Mouse (Mus musculus) neural tube, embryonic 13.5 days (tissue): ENCODE data around the gene Figla. TPM values are rescaled to one million over a fixed set of nuclear protein-coding genes. Genes with fewer than 3 reads are reported as not detected.

Experiments used
- ATAC-seq: fragments of 200-750 bp; cut with Nextera tagmentation; 2 replicates; pipeline ENCODE4 v1.8.0; 2017; ENCODE audit warnings: low read depth, mild to moderate bottlenecking, moderate TSS enrichment, moderate library complexity
- H3K27ac ChIP-seq: fragments of 300-500 bp; sonication (generic); replicated peaks from 2 replicates; pipeline ENCODE4 v1.5.1; 2015; ENCODE audit warnings: moderate library complexity, mild to moderate bottlenecking, inconsistent platforms
- H3K27me3 ChIP-seq: fragments of 300-500 bp; sonication (generic); 2 replicates; pipeline ENCODE4 v1.6.1; 2015; ENCODE audit warnings: mild to moderate bottlenecking, inconsistent platforms
- H3K36me3 ChIP-seq: fragments of 300-500 bp; sonication (generic); 2 replicates; pipeline ENCODE4 v1.6.1; 2015; ENCODE audit warnings: mild to moderate bottlenecking, inconsistent platforms
- H3K4me1 ChIP-seq: fragments of 300-500 bp; sonication (generic); replicated peaks from 2 replicates; pipeline ENCODE4 v1.6.1; 2015; ENCODE audit warnings: inconsistent platforms
- H3K4me2 ChIP-seq: fragments of 300-500 bp; sonication (generic); 2 replicates; pipeline ENCODE4 v1.6.1; 2015; ENCODE audit warnings: inconsistent platforms, mild to moderate bottlenecking, moderate library complexity
- H3K4me3 ChIP-seq: fragments of 300-500 bp; sonication (generic); 2 replicates; pipeline ENCODE4 v1.5.1; 2015; ENCODE audit warnings: mild to moderate bottlenecking, inconsistent platforms
- H3K9ac ChIP-seq: fragments of 300-500 bp; sonication (generic); 2 replicates; pipeline ENCODE4 v1.6.1; 2015; ENCODE audit warnings: moderate library complexity, mild to moderate bottlenecking, inconsistent platforms
- H3K9me3 ChIP-seq: fragments of 300-500 bp; sonication (generic); 2 replicates; pipeline ENCODE4 v1.6.1; 2016; ENCODE audit warnings: inconsistent platforms
- WGBS: fragments of 180-500 bp; shearing (Covaris S2); methylation state at CpG from one replicate; pipeline ENCODE4 v1.1.7; 2015; 5-methylcytosine and 5-hydroxymethylcytosine counted together
- polyA plus RNA-seq: library from polyadenylated mRNA; unstranded; fragments of >200 nt; fragmentation: Nextera tagmentation; extraction: Ambion mirVana; gene quantifications from 2 replicates; pipeline ENCODE4 v1.2.1, GENCODE M21; 2015

The Figla gene
- polyA plus RNA-seq, 1 experiment from 2014 or later: not detected

DNA sequence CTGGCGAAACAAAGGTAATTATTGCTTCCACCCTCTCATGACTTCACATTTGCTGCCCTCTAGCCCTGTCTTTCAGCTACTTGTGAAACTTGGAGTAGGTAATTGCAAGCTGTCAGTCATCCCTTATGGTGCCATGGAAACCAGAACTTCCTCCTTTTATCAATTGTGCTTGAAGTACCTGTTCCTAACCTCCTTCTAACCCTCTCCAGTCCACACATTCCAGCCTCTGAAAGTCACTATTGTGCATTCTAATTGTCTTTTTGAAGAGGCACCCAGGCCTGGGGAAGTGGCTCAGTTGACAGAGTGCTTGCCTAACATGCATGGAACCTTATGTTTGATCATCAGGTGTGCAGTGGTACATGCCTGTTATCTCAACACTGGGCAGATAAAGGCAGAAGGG lies 17.7 kb downstream of the Figla start:
- no peak overlapping the region for H3K4me2 ChIP-seq
- H3K4me1 ChIP-seq: peaks cover 54% of the 10 kb centered on the region
- no peaks in the 10 kb centered on the region for H3K9me3 ChIP-seq
- no peak overlapping the region for H3K4me3 ChIP-seq
- H3K27ac ChIP-seq: no peak overlapping the region
- H3K27me3 ChIP-seq: no peaks in the 10 kb centered on the region
- no peak overlapping the region for H3K9ac ChIP-seq
- 94% methylated on average over 1 of the region's 1 CpGs for WGBS
- ATAC-seq: no peak
- no peaks in the 10 kb centered on the region for H3K36me3 ChIP-seq

DNA sequence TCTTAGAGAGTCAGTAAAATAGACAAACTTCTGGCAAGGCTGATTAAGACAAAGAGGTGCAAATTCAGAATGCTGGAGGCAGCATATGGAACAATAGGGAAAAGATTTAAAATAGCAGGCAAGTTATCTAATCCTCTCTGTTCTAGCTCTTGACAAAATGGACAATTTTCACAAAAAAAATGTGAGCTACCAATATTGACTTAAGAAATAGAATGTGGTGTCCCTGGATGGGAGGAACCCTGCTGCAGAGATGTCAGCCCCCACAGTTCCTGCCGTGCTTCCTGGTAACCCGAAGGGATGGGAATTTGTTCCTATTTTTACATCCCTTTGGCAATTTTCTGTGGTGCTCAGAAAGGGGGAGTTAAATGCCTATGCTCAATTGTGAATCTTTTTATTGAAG lies 22.9 kb downstream of the Figla start:
- no peak for ATAC-seq
- Histone ChIP-seq H3K4me2 (no peak overlapping the region), H3K27ac (0 out of 2 replicates have a peak overlapping the region, but pooled peaks have one; percentile 28), H3K36me3 (peaks cover 3% of the 10 kb centered on the region; the same call in 1 of the 2 replicates), H3K27me3 (no peaks in the 10 kb centered on the region), H3K9me3 (no peaks in the 10 kb centered on the region), H3K9ac (no peak overlapping the region), H3K4me1 (peaks cover 35% of the 10 kb centered on the region), H3K4me3 (no peak overlapping the region)
- WGBS: 70% methylated on average over 2 of the region's 2 CpGs

DNA sequence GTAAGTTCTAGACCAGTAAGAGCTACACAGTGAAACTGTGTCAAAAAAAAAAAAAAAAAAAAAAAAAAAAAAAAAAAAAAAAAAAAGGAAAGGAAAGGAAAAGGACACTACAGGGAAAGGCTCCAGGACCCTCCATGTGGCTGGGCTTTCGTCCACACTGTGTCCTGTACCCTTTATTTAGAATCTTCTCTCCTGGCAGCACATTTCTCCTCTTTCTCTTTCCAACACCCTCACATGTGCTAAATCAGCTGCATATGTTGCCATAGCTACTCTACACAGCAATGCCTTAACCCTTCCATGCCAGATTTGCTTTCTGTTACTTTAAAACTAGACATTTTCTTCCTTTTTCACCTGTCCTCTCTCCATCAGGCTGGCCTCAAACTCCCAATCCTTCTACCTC lies 24.2 kb downstream of the Figla start:
- peaks cover 3% of the 10 kb centered on the region; the same call in 1 of the 2 replicates for H3K36me3 ChIP-seq
- no peak overlapping the region for H3K9ac ChIP-seq
- H3K27me3 ChIP-seq: no peaks in the 10 kb centered on the region
- no peak overlapping the region for H3K4me2 ChIP-seq
- peaks cover 36% of the 10 kb centered on the region for H3K4me1 ChIP-seq
- H3K9me3 ChIP-seq: no peaks in the 10 kb centered on the region
- no peak overlapping the region for H3K27ac ChIP-seq
- no peak for ATAC-seq
- H3K4me3 ChIP-seq: no peak overlapping the region
- WGBS: 71% methylated on average over 1 of the region's 1 CpGs

DNA sequence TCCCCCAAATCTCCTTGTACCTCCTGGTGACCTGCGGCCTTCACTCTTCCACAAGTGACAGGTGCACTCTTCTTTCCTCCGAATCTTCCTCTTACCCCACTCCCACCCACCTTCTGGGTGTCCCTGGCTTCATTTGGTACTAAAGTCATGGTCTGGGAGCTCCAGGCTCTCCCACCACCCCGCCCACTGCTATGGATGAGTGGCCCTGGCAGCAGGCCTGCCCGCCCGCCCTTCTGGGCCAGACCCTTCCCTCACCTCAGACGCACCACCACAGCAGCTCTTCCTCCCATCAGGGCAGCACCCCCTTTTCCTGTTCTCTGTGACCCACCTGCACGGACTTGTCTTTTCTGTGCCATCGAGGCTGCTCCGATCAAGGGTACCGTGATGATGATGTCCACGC lies 31.5 kb downstream of the Figla start:
- peaks cover 65% of the 10 kb centered on the region for H3K4me1 ChIP-seq
- no peak overlapping the region for H3K4me2 ChIP-seq
- WGBS: 86% methylated on average over 11 of the region's 11 CpGs
- no peaks in the 10 kb centered on the region for H3K27me3 ChIP-seq
- ATAC-seq: no peak
- H3K36me3 ChIP-seq: peaks cover 3% of the 10 kb centered on the region; the same call in 1 of the 2 replicates
- no peak overlapping the region for H3K4me3 ChIP-seq
- H3K27ac ChIP-seq: peak overlapping the region; percentile 1; the same call in 1 of the 2 replicates
- H3K9me3 ChIP-seq: no peaks in the 10 kb centered on the region
- H3K9ac ChIP-seq: no peak overlapping the region

DNA sequence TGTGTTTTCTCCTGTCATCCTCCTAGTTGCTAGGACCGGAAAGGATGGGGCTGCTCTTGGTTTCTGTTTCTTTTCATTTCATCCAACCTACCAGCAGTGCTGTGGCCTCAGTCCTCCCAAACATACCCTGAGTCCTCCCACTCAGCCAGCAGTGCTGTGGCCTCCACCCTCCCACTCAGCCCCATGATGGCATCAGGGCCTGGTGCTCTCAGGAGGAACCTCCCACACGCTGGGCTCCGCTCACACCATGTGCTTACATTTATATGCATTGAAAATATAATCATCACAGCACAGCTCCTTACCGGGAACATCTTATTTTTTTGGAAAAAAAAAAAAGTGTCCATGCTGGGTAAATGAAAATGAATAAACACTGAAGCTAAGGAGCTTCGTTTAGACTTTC lies 32.5 kb downstream of the Figla start:
- Histone ChIP-seq H3K36me3 (no peaks in the 10 kb centered on the region), H3K4me2 (no peak overlapping the region), H3K9ac (no peak overlapping the region), H3K4me1 (peaks cover 73% of the 10 kb centered on the region), H3K27me3 (no peaks in the 10 kb centered on the region), H3K9me3 (no peaks in the 10 kb centered on the region), H3K4me3 (no peak overlapping the region), H3K27ac (no peak overlapping the region; the same call in 1 of the 2 replicates)
- WGBS: 76% methylated on average over 5 of the region's 5 CpGs
- no peak for ATAC-seq

GRCm38 (mm10) chr6:86050586-86051268 lies 34.8 kb downstream of the Figla start:
- H3K4me2 ChIP-seq: no peak overlapping the region
- WGBS: 39% methylated on average over 6 of the region's 6 CpGs
- no peak for ATAC-seq

DNA sequence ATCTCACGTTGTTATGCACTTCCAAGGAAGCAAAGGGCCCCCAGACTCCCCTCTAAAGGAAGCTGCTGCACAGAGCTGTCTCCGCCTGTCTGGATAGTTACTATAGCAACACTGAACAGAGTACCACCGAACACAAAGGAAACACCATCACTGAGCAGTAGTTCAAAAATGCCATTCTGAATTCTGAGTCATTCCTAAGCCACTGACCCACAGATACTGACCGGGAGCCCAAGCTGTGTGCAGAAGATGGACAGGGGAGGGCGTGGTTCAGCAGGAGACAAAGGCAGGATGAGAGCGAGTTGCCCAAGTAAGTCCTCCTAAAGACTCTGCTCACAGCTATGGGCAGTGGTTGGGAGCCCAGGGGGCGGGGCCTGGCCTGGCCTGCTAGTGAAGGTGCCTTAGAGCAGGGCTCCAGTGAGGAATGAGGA lies 36.1 kb downstream of the Figla start:
- ATAC-seq: peak; percentile 87
- no peak overlapping the region for H3K4me3 ChIP-seq

More at GRCm38 (mm10) chr6:86050586-86051268, 34.8 kb downstream of the Figla start:
- peak overlapping the region; percentile 28; the same call in 1 of the 2 replicates for H3K9ac ChIP-seq
- H3K36me3 ChIP-seq: no peaks in the 10 kb centered on the region
- H3K27me3 ChIP-seq: no peaks in the 10 kb centered on the region
- H3K27ac ChIP-seq: peak overlapping the region; percentile 98
- no peak overlapping the region for H3K4me3 ChIP-seq
- peaks cover 85% of the 10 kb centered on the region for H3K4me1 ChIP-seq
- no peaks in the 10 kb centered on the region for H3K9me3 ChIP-seq

GRCm38 (mm10) chr6:86052556-86052955 lies 36.6 kb downstream of the Figla start:
- H3K36me3 ChIP-seq: no peaks in the 10 kb centered on the region
- H3K4me3 ChIP-seq: no peak overlapping the region
- H3K27ac ChIP-seq: peak overlapping the region; percentile 98
- peak; percentile 52 for ATAC-seq
- peak overlapping the region; percentile 37 for H3K4me2 ChIP-seq
- peak overlapping the region; percentile 55 for H3K9ac ChIP-seq
- no peaks in the 10 kb centered on the region for H3K9me3 ChIP-seq
- H3K4me1 ChIP-seq: peaks cover 77% of the 10 kb centered on the region
- no peaks in the 10 kb centered on the region for H3K27me3 ChIP-seq
- 4% methylated on average over 4 of the region's 4 CpGs for WGBS

More for the DNA sequence above, 36.1 kb downstream of the Figla start:
- H3K9ac ChIP-seq: peak overlapping the region; percentile 23
- no peaks in the 10 kb centered on the region for H3K36me3 ChIP-seq
- WGBS: 12% methylated on average over 7 of the region's 7 CpGs
- peak overlapping the region; percentile 37 for H3K4me2 ChIP-seq
- H3K9me3 ChIP-seq: no peaks in the 10 kb centered on the region
- no peaks in the 10 kb centered on the region for H3K27me3 ChIP-seq
- peak overlapping the region; percentile 98 for H3K27ac ChIP-seq
- H3K4me1 ChIP-seq: peaks cover 77% of the 10 kb centered on the region

GRCm38 (mm10) chr6:86053099-86053498 lies 37.1 kb downstream of the Figla start:
- Histone ChIP-seq H3K9me3 (no peaks in the 10 kb centered on the region), H3K36me3 (no peaks in the 10 kb centered on the region), H3K9ac (peak overlapping the region; percentile 55), H3K27ac (peak overlapping the region; percentile 98), H3K4me3 (no peak overlapping the region), H3K27me3 (no peaks in the 10 kb centered on the region), H3K4me1 (peaks cover 78% of the 10 kb centered on the region), H3K4me2 (peak overlapping the region; percentile 37)
- peak; percentile 9; the same call in 1 of the 2 replicates for ATAC-seq
- WGBS: 8% methylated on average over 4 of the region's 4 CpGs

DNA sequence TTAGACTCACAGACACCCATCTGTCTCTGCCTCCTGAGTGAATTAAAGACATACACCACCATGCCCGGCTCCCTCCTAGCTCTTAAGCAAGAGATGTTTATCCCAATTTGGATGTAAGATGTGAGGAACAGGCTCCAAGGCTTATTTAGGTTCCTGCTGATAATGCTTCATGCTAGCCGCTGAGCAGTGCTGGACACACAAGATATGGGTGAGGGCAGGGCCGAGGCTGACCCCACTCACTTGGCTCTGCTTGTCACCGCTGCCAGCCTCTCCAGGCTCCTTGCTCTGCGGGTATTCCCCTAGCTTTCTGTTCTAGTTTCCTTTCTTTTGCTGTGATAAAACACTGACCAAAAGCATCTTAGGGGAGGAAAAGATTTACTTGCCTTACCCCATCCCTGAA lies 37.6 kb downstream of the Figla start:
- H3K27me3 ChIP-seq: no peaks in the 10 kb centered on the region
- no peak overlapping the region for H3K4me3 ChIP-seq
- peaks cover 80% of the 10 kb centered on the region for H3K4me1 ChIP-seq
- H3K4me2 ChIP-seq: peak overlapping the region; percentile 37
- no peak for ATAC-seq
- H3K36me3 ChIP-seq: no peaks in the 10 kb centered on the region
- peak overlapping the region; percentile 55 for H3K9ac ChIP-seq
- no peaks in the 10 kb centered on the region for H3K9me3 ChIP-seq
- 63% methylated on average over 5 of the region's 5 CpGs for WGBS
- H3K27ac ChIP-seq: peak overlapping the region; percentile 98

- Histone ChIP-seq H3K36me3 (no peaks in the 10 kb centered on the region), H3K9me3 (no peaks in the 10 kb centered on the region), H3K27me3 (no peaks in the 10 kb centered on the region), H3K4me3 (no peak overlapping the region), H3K27ac (peak overlapping the region; percentile 91), H3K4me1 (peaks cover 82% of the 10 kb centered on the region), H3K9ac (no peak overlapping the region), H3K4me2 (no peak overlapping the region)
- no peak for ATAC-seq
- WGBS: 3% methylated on average over 1 of the region's 1 CpGs
Observed at GRCm38 (mm10) chr6:86058475-86058874, 42.5 kb downstream of the Figla start.

GRCm38 (mm10) chr6:86059151-86059853 lies 43.3 kb downstream of the Figla start:
- peak; percentile 67 for ATAC-seq
- Histone ChIP-seq H3K36me3 (no peaks in the 10 kb centered on the region), H3K4me1 (peaks cover 82% of the 10 kb centered on the region)

More at GRCm38 (mm10) chr6:86059151-86059853, 43.3 kb downstream of the Figla start:
- H3K27me3 ChIP-seq: no peaks in the 10 kb centered on the region
- H3K9me3 ChIP-seq: no peaks in the 10 kb centered on the region
- H3K9ac ChIP-seq: peak overlapping the region; percentile 60
- H3K27ac ChIP-seq: peak overlapping the region; percentile 91
- peak overlapping the region; percentile 40 for H3K4me2 ChIP-seq
- 22% methylated on average over 7 of the region's 7 CpGs for WGBS
- H3K4me3 ChIP-seq: peak overlapping the region; percentile 7; the same call in 1 of the 2 replicates
